Mouse (Mus musculus): ENCODE measurements around the gene Manba.

DNA sequence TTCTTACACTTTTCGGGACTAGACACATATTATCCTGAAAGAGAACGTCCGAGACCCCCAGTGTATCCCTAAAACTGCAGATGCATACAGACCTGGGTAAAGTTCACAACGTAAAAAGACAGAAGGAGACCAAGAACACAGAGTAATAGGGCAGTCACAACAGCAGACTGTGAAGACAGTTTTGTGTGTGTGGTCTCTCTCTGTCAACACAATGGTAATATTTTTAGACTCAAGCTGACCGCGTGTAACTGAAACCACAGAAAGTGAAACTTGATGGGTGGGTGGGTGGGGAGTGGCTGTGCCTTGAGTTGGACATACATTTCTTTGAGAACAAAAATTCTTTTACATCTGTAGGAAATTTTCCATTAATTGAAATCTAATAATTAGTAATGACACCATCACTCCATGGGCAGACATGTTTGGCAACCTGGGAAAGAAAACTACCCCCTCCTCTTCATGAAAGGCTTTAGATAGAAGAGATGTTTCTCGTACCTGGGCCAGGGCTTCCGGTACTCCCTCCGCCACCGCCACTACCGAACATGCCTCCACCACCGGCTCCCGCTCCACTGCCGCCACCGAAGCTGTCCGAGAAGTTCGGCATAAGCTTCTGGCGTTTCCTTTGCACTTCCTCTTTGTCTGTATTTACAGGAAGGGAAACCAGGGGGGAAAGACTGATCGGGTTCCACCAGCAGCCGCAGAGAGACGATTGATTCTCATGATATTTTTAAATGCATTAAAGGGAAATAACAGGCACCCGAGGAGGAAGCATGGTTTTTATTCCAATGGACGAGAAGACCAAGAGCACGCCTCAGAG is 122.5 kb downstream of the Manba start:
- TF ChIP-seq CTCF (IDR thresholded peaks at IDR 0.05; ENCODE audit: borderline replicate concordance, insufficient read depth, low read length) (no peak), POLR2A (IDR thresholded peaks at IDR 0.05; ENCODE audit: low read depth, low read length) (no peak)
